Mouse (Mus musculus) embryonic fibroblast, embryonic 13.5 days (primary cell): ENCODE data around the gene Rtl6.

ENCODE experiments used
- CTCF ChIP-seq: IDR thresholded peaks from 2 replicates; pipeline ENCODE4 v1.5.1; 2011; ENCODE audit warnings: mild to moderate bottlenecking, control low read depth, low read length, moderate library complexity, borderline replicate concordance; ENCODE audit not compliant: insufficient read depth
- POLR2A ChIP-seq: IDR thresholded peaks from 2 replicates; pipeline ENCODE4 v1.6.1; 2011; ENCODE audit warnings: low read depth, mild to moderate bottlenecking, control low read depth, low read length, moderate library complexity

DNA sequence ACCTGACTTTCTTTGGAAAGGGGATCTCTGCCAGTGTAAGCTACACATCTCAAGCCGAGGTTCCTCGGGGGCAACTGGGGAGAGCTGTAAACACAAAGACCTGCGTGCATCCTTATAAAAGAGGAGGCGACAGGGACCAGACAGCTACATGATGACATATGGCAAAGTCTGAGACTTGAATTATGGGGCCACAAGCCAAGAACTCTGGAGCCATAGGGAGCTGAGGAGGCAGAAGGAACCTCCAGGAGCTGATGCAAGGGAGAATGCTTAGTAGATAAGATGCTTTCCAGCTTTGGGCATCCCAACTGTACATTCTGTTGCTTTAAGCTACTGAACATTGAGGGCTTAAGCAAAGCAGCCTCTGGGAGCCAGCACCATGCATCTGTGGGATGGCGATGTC is 48.5 kb downstream of the Rtl6 start:
- no peak for TF ChIP-seq CTCF
- TF ChIP-seq POLR2A = no peak
